Mouse (Mus musculus) erythroblast, embryonic 14.5 days (primary cell): Measurements from ENCODE around the gene Prdm16. TPM values are rescaled to one million over a fixed set of nuclear protein-coding genes. Genes with fewer than 3 reads are reported as not detected.
A peak's percentile ranks its signal among the peaks of the same experiment; 100 is the strongest.

Source experiments
- H3K27me3 ChIP-seq: 2 replicates; pipeline ENCODE4 v1.6.1; 2012; ENCODE audit warnings: inconsistent platforms; ENCODE audit not compliant: control insufficient read depth
- H3K36me3 ChIP-seq: 2 replicates; pipeline ENCODE4 v1.6.1; 2012; ENCODE audit warnings: mild to moderate bottlenecking, inconsistent platforms; ENCODE audit not compliant: control insufficient read depth
- H3K4me1 ChIP-seq: 2 replicates; pipeline ENCODE4 v1.6.1; 2012; ENCODE audit warnings: inconsistent platforms; ENCODE audit not compliant: control insufficient read depth
- H3K4me3 ChIP-seq: replicated peaks from 2 replicates; pipeline ENCODE3; 2012; ENCODE audit warnings: moderate library complexity, mild to moderate bottlenecking, inconsistent platforms
- H3K9me3 ChIP-seq: 2 replicates; pipeline ENCODE4 v1.6.1; 2012; ENCODE audit warnings: low read length, inconsistent platforms, mixed read lengths; ENCODE audit not compliant: control insufficient read depth
- GATA1 ChIP-seq: IDR thresholded peaks from 2 replicates; pipeline ENCODE4 v1.6.1; 2012; ENCODE audit warnings: low read length, inconsistent platforms, mixed read lengths
- TAL1 ChIP-seq: IDR thresholded peaks from 3 replicates; pipeline ENCODE4 v1.6.1; 2012; ENCODE audit warnings: low read length, inconsistent platforms, mixed read lengths
- polyA plus RNA-seq: library from polyadenylated mRNA; stranded (reverse); fragments of >175 nt; gene quantifications from 2 replicates; pipeline ENCODE4 v1.2.3, GENCODE M21; 2012

Prdm16 gene
- polyA plus RNA-seq, 1 experiment: 0.12 TPM

DNA sequence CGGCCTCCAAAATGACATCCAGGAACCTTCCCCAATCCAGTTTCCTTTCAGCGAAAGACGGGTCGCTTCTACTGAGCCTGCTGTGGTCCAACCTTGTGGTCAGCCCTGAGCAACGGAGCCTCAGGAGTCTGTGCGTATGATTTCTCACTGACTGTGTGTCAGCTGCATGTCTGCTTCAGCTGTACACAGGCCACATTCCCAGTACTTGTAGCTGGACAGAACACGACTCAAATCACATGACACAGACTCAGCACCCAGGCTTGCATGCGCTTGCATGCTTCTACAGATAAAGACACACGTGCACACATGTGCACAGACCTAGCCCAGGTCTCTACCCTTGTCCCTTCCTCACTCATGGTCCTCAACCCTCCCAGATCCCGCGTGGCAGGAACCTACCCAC, 79.5 kb downstream of the Prdm16 start:
- no peaks in the 10 kb centered on the region for H3K9me3 ChIP-seq
- H3K4me1 ChIP-seq: no peaks in the 10 kb centered on the region
- H3K4me3 ChIP-seq: no peak overlapping the region
- no peaks in the 10 kb centered on the region for H3K36me3 ChIP-seq
- peaks cover 5% of the 10 kb centered on the region; the same call in 1 of the 2 replicates for H3K27me3 ChIP-seq
- TF ChIP-seq TAL1 (no peak), GATA1 (no peak)

DNA sequence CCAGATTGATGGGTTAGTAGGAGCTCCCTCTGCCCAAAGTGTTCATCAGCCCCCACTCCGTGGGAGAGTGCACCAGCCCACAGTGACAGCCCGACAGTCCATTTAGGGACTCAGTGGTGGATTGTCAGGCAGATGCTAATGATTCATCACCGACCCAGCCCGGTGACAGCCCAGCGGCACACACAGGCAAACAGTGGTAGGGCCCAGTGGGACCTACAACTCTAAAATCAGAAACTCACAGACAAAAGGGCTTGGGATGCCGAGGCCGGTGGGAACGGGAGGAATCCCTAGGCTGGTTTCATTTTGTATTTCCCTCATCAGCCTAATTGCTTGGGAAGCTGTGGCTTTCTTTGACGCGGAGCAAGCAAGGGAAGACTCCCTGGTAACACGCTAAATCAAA, 80.3 kb downstream of the Prdm16 start:
- Histone ChIP-seq H3K4me1 (no peaks in the 10 kb centered on the region), H3K4me3 (no peak overlapping the region), H3K27me3 (peaks cover 5% of the 10 kb centered on the region; the same call in 1 of the 2 replicates), H3K9me3 (no peaks in the 10 kb centered on the region), H3K36me3 (no peaks in the 10 kb centered on the region)
- TF ChIP-seq GATA1 (no peak), TAL1 (no peak)

DNA sequence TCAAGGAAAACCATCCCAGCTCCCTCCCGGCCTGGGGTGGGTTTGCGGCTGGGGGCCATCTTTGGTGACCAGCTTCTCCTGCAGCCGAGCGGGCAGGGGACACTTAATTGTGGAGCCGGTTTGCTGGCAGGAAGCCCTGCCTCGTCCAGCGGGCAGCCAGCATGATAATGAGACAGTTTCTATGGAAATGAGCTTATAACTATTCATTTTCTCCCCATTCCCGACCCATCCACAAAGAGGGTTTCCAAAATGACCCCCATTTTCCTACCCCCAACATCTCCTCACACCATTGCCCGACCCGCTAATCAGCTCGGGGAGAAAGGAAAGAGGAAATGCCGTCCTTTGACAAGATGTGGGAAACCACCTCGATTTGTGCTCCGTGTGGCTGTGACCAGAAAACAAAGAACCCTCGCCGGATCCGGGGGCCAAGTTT, 86.7 kb downstream of the Prdm16 start:
- H3K36me3 ChIP-seq: no peaks in the 10 kb centered on the region
- H3K27me3 ChIP-seq: peaks cover 5% of the 10 kb centered on the region
- no peak overlapping the region for H3K4me3 ChIP-seq
- TF ChIP-seq GATA1 (no peak), TAL1 (no peak)
- H3K9me3 ChIP-seq: no peaks in the 10 kb centered on the region
- no peaks in the 10 kb centered on the region for H3K4me1 ChIP-seq

DNA sequence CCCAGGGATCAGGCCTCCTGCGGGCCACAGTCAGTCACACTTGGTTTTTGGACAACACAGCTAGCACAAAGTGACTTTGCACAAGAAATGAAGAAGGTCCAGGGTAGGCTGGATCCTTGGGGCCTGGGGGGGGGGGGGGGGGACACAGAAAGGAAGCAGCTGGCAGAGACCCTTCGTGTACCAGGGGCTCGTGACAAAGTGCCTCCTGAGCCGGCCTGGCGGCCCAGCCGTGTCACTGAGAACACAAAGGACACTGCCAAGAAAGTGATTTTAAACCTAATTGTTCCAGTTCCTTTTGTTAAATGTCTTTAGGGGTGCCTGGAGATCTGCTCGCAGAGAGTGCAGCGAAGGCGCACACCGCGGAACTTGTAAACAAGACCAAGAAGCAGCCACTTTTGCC, 87.2 kb downstream of the Prdm16 start:
- H3K36me3 ChIP-seq: no peaks in the 10 kb centered on the region
- H3K9me3 ChIP-seq: no peaks in the 10 kb centered on the region
- peaks cover 5% of the 10 kb centered on the region for H3K27me3 ChIP-seq
- H3K4me1 ChIP-seq: peaks cover 2% of the 10 kb centered on the region
- TF ChIP-seq GATA1 (no peak), TAL1 (no peak)
- no peak overlapping the region for H3K4me3 ChIP-seq

DNA sequence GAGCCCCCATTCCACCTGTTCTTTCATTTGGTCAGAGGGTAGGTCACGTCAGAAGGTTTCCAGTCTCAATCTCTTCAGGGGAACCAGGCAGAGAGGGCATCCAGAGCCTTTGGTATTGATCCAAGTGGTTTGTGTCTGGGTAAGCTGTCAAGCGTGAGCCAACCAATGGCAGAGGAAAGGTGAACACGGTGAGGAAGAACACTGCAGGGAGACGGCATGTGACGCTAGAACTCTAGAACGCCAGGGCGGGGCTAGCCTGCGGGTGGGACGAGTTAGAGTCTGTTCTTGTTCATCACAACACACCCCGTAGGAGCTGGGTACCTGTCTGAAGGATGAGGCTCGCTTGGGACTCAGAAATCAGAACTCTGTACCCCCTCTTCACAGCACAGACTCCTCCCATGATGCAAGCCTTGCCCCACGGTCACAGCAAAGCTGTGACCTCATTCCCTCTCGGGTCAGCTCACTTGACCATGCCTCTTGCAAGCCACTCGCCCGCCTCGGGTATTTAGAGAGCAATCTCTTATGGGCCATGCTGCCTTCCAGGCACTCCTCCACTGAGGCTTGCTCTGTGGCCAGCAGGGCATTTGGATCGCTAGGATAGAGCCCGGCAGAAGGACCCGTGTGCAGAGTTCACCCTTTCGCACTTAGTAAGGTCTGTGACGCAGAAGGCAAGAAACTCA, 89.4 kb downstream of the Prdm16 start:
- H3K27me3 ChIP-seq: peaks cover 5% of the 10 kb centered on the region
- H3K4me1 ChIP-seq: peaks cover 22% of the 10 kb centered on the region
- H3K9me3 ChIP-seq: no peaks in the 10 kb centered on the region
- no peak for TF ChIP-seq TAL1
- TF ChIP-seq GATA1: no peak
- H3K4me3 ChIP-seq: no peak overlapping the region
- no peaks in the 10 kb centered on the region for H3K36me3 ChIP-seq

DNA sequence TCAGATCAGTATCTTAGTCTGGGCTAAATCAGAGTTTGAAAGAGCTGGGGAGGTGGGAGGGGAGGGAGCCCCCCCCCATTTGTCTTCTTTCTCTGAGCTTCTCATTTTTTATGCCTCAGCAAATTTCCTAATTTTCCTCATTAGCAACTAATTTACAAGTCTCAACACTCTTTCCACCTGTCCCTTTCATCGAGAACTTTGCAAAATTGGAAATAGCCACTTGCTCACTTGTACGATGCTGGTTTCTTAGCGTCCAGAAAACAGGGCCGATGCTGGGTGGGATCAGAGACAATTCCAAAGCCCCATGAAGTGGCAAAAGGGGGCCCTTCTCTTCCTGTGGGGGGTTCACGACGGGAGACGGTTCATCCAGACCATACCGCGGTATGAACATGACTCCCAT, 91.4 kb downstream of the Prdm16 start:
- Histone ChIP-seq H3K27me3 (peaks cover 5% of the 10 kb centered on the region), H3K4me3 (no peak overlapping the region), H3K36me3 (no peaks in the 10 kb centered on the region), H3K4me1 (peaks cover 42% of the 10 kb centered on the region), H3K9me3 (no peaks in the 10 kb centered on the region)
- TF ChIP-seq GATA1: no peak
- TF ChIP-seq TAL1: no peak

DNA sequence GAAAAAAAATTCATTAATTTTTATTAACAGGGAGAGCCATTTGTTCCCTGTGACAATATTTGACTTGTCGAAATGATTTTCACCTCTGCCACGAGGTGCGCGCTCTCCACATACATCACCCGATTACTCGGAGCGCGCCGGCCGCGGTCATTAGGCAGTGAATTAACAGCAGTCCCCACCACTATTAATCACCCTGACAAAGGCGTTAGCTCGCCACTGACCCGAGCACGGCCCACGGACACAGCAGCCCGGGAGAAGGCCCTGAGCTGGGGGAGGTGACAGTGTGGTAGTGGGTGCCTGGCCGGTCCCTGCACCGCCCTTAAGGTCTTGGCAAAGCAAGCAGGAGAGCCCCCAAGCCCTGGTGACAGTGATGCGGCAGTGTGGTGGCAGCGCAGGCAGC, 92.8 kb downstream of the Prdm16 start:
- Histone ChIP-seq H3K27me3 (no peaks in the 10 kb centered on the region), H3K4me3 (no peak overlapping the region), H3K9me3 (no peaks in the 10 kb centered on the region), H3K36me3 (no peaks in the 10 kb centered on the region), H3K4me1 (peaks cover 47% of the 10 kb centered on the region)
- no peak for TF ChIP-seq GATA1
- TF ChIP-seq TAL1: no peak

DNA sequence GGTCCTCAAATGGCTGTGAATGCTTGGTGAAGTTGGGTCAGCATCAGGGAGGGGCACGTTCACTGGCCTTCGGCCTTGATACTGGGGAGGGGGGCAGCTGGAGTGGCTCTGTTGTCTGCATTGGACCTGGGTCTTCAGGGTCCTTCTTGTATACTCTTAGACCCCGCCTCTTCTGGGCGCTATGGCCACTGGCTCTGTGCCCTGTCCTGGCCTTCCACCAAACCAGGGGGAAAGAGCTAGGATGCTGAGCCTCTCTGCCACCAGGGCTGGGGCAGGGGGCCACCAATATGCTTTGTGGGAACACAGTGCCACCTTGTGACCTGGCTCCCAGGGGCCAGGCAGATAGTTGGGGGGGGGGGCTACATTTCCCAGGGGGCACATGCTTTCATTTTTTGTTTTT, 93.5 kb downstream of the Prdm16 start:
- TF ChIP-seq GATA1: no peak
- TF ChIP-seq TAL1: no peak
- Histone ChIP-seq H3K27me3 (no peaks in the 10 kb centered on the region), H3K9me3 (no peaks in the 10 kb centered on the region), H3K36me3 (no peaks in the 10 kb centered on the region), H3K4me1 (peaks cover 47% of the 10 kb centered on the region), H3K4me3 (peak overlapping the region; percentile 50)

DNA sequence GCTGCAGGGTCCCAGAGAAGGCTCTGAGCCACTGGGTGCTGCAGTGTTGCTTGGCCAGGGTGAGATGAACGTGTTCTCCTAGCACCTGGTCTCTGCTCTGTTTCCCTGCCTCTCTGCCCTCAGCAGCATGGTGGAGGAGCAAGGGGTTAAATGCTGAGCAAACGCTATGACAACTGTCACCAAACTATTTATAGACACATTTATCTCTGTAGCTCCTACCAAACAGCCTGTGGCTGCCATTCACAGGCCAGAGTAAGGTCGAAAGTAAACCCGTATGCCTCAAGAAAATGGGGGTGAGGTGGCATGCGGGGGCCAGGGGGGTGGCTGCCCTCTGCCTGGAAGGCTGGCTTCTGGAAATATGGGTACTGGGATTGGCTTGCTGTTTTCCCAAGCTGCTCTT, 94.1 kb downstream of the Prdm16 start:
- H3K4me1 ChIP-seq: peaks cover 47% of the 10 kb centered on the region
- peak overlapping the region; percentile 50 for H3K4me3 ChIP-seq
- no peaks in the 10 kb centered on the region for H3K36me3 ChIP-seq
- no peaks in the 10 kb centered on the region for H3K27me3 ChIP-seq
- H3K9me3 ChIP-seq: no peaks in the 10 kb centered on the region
- TF ChIP-seq TAL1 (no peak), GATA1 (no peak)
